Mouse (Mus musculus): Measurements from ENCODE around the gene Amer2.
"Not testable (repeated sequence)": the region's sequence is repeated elsewhere in the genome, so short reads cannot be mapped to it uniquely, and the experiment has no call there.

Gene Amer2

DNA sequence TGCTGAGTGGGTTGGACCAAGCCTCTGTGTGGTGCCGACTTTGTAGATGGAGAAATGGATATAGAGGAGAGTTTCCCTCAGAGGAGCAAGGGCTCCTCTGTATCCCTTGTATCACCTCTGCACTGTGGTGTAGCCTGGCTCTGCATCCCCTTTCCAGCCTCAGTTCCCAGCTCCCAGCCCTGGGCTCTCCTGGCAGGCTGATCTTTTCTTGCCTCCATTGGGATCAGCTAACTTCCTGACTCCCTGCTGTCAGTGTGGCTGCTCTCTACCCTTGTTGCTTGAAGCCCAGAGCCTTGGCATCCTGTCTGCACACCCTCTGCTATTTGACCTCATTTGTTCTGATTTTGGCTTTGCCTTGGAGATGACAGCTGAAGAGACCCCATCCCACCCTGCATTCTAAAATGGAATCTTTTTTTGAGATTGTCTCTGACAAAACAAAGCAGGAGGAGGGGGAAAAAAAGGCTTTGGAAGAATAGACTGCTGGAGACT lies at the start of gene Amer2:
Gene Amer2, plus strand, starts transcription at position 439 of the 489 bp plus-strand sequence.
- DNase-seq (ENCODE audit: low spot score in 2 of 2): peak in 1 of 2 experiments; percentile 12

DNA sequence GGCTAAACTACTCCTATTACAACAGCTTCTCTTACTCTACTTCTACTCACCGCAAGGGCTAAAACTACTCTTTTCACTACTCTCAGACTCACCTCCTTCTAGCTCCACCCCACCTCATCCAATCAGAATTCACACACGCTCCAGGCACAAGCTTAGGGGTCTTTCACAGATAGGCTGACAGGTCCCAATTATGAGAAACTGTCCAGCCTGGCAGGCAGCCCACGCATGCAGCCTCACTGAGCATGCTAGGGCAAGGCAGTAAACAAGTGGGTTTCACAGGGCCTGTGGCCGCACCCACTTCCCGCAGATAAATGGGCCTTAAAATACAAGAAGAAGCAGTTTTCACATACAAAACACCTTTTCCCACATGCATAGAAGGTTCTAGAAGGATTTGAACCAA lies 33.1 kb upstream of the Amer2 start:
- DNase-seq (ENCODE audit: low spot score in 2 of 2): not testable (repeated sequence)

DNA sequence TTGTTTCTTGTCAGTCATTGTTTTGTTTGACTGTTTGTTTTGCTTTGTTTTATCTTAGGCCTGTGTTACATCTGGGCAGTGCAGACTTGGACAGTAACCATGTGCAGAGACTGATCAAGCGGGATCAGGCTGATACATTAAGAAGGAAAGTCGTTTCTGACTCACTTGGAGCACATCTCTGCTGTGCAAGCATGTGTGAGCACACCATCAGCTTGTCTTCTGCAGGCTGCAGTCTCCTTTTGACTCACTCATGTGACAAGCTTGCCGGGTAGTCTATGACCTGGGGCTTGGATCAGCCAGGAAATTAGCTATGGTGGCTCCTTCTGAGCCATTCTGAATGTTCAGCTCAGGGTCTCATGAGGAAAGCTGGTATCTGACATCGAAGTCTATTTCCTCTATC lies 32.5 kb upstream of the Amer2 start:
- DNase-seq (ENCODE audit: low spot score in 2 of 2): no peak

DNA sequence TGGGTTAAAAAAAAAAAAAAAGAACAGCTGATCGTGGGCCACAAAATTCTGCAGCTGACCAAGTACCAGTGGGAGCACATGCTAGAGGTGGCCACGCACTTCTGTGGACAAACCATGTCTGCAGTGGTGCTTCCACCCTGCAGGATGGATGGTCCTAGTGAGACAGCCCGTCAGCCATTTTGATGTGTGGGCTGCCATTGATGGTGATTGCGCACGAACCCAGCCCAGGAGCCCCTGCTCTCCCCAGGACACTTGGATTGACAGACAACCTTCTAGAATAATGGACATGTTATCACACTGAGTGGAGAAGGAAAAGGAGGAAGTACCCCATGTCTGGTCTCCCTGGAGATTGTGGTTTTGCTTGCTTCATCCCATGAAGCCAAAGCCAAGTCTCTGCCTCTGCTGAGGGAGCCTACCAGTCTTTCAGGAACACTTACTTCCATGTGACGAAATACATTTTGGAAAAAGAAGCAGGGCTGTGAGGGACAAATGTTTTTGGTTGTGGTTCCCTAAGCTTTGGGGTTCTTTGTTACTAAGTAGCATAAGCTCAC lies 27.7 kb upstream of the Amer2 start:
- peak in 1 of 2 experiments; percentile 10 for DNase-seq (ENCODE audit: low spot score in 2 of 2)

DNA sequence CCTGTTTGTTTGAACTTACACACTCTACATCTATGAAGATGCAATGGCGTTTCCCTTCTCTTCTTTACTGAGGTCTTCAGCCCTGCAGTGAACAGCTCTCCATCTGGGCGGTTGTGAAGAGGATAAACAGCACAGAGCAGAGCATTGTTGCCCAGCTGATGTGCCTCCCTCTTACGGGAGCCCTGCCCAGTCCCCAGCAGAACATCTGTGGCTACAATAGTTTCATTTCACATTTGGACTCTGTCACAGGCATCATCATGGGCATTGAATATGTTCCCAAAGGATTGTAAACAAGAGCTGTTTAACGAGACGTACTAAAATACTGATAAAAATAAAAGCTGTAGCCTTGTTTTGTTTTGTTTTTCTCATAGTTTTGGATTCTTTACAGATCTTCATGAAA lies 14.7 kb upstream of the Amer2 start:
- DNase-seq (ENCODE audit: low spot score in 2 of 2): peak in 1 of 2 experiments; percentile 18

DNA sequence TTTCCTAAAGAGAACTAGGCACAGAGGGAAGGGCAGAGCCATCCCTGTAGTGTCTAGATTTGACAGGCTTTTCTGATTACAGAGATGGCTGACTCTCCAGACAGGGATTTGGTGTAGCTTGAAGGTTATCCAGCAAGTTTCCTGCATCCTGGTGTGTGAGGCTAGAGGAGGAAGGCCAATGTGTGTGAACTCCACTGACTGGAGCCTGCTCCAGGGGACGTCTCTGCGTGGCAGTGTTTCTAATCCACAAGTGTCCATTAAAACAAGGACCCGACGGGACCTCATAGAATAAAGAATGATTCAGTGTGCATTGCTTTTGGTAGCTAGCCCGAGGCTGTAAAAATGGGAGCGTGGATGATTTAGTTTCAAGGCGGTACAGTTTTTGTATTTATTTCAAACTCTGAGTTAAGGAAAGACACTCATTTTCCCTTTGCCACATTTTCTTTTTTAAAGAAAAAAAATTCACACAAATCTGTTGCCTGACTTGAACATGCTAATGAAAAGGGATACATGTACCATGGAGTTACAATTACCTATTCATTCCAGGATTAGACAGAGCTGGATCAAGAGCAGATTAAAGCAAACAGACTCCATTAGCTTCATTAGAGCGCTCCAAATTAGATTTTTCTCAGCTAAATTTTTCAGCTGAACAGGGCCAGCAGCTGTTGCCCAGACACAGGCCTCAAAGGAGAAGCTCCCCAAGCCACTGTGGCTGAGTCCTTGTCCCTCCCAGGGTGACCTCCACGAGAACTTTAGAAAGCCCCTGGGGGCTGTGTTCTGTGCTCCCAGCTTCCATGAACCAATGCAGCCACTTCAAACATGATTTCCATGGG lies 11.5 kb upstream of the Amer2 start:
- no peak for DNase-seq (ENCODE audit: low spot score in 2 of 2)

DNA sequence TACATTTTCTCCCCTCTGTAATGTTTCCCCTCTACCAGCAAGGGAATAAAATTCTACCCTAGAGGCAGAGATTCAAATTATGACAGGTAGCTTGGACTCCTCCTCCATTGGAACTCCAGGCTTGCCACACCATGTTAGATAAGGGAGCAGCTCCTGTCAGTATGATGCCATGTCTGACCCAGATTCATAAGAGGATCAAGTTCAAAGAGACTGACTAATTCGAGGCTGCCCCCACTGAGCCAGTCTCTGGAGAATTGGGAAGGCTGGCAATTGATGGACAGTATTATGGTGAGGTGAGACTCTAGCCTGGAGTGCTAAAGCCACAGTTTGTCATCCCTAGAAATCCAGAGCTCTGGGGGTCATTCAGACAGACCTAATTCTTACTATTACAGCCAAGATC lies 6.3 kb upstream of the Amer2 start:
- no peak for DNase-seq (ENCODE audit: low spot score in 2 of 2)

DNA sequence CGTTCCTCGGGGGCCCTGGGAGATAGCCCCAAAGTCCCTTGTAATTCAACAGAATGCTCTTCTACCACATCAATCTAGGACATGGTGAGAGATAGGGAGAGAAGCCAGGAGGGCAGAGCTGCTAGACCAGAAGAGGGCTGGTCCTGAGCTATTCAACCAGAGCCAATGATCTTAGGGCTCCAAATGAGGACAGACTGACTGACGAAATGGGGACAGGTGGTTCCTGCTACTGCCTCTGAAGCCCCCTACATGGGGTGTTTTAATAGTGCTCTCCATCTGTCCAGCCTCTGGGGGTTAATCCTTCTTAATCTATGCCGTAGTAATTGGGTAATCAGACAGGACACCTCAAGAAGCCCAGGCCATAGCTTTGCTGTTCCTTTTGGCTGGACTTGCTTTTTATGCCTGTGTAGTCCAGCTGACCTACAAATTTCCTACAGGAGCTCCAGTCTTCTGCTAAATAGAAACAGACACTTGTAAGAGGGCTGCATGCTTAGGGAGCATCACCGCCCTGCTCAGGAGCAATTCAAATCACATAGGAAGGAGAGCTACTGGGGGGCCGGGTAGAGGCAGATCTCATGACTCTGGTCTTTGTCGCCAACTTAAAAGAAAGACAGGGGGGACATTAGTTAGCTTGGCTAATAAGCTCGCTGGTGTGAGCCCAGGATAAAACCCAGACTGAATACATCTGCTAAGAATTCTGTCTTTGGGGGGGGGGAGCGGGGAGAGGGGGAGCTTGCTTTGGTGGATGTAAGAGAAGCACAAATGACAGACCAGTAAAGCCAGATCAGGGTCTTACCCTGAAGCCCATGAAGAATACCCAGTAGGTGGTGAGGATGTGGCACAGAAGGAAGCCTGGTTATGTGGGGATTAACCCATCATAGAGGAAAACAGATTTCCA lies 4.0 kb upstream of the Amer2 start:
- DNase-seq (ENCODE audit: low spot score in 2 of 2): no peak

DNA sequence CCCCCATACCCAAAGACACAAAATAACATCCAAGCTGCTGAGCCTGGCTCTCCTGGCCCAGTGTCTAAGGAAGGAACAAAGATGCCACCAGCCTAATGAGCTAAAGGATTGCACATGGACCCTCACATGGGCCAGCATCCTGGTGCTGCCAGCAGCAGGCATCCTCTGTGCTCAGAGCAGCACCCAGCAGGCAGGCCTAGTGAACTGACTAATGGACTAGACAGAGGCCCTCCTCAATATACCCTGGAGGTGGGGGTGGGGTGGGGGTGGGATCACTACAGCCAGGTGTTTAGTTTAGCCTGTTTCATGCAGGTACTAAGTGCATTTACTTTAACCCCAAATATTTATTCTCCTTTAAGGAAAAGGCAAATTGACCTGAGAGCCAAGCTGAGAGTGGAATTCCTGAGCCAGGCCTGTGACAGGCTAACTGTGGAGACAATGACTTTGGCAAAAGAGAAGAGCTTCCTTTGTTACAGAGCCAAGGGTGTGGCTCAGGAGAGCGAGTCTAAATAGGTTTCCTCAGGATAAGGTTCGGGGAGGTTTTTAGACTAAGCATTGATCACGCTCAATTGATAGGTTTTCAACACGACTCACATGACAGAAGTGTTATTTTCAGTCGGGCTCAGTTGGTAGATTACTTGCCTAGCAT lies 3.3 kb upstream of the Amer2 start:
- no peak for DNase-seq (ENCODE audit: low spot score in 2 of 2)

DNA sequence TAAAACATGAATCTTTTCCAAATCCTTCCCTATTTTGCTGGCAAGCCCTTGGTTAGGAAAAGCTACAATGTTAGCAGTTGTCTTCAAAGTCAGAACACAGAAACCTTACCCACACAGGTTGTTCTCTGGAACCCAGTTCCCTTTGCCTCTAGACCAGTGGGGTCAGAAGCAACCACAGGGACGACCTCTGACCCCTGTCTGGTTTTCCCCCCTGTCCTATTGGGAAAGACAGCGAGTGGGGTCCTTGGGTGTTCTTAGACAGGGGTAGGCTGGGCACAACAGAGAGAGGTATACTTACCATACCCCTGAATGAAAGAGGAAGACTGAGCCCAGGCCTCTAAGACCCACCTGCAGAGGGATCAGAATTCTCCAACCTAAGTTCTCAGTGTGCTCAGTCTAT lies 4.0 kb downstream of the Amer2 start:
- DNase-seq (ENCODE audit: low spot score in 2 of 2): peak in 1 of 2 experiments; percentile 26

DNA sequence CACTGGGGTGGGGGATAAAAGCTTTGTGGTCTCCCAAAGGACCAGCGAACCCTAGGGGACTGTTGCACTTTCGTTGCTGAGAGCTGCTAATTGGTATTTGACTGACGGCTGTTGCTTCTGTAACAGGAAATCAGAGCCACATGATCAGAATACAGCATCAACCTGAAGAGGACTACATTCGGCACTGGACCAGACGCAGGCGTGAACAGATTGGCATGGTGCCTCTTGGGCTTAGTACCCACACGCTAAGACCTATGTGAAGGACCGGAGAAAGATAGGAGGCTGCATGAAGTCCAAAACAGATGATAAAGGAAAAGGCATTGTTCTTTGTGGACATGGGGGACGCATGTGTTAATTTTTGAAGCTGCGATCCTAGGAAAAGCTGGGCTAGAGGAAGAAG lies 4.5 kb downstream of the Amer2 start:
- DNase-seq (ENCODE audit: low spot score in 2 of 2): peak; percentile 71 to 78

DNA sequence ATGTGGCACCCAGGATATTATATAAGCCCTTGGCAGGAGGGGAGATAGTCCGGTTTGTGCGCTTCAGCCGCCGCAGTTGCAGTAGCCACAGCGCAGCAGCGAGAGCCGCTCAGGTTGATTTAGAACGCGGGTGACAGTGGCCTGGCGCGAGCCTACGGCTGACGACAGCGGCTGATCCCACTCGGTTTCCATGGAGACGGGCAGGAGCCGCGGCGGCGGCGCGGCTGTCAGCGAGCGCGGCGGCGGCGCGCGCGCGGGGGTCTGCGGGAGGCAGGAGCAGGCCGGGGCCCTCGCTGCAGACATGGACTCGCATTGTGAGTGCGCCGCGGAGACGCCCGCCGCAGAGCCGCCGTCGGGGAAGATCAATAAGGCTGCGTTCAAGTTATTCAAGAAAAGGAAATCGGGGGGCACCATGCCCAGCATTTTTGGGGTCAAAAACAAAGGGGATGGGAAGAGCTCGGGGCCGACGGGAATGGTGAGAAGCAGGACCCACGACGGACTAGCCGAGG lies 5.1 kb downstream of the Amer2 start:
- DNase-seq (ENCODE audit: low spot score in 2 of 2): peak; percentile 94 to 96

DNA sequence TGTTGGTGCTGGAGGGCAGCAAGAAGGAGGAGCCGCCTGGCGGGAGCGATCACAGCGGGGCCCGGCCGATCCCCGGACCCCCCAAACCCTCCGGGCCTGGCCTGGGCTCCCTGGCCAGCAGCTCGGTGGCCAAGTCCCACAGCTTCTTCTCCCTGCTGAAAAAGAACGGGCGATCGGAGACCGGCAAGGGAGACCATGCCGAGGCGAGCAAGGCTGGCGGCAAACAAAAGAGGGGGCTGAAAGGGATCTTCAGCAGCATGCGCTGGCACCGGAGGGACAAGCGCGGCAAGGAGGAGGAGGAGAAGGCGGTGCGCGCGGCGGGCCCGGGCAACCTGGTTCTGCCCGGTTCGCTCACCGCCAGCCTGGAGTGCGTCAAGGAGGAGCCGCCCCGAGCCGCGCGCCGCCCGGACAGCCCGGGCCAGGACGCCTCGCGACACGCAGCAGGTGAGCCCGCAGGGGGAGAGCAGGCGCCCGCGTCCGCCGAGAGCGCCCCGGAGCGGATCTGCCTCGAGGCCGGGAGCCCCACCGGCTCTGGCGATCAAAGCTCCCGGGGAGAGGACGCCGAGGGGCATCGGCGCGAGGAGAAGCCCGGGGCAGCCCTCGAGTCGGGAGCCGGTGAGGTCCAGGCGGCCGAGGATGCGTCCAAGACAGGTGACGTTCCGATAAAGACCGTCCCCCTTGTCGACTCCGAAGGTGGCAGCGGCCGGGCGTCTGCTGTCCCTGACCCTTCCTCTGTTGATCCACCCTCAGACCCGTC lies 5.7 kb downstream of the Amer2 start:
- peak; percentile 74 to 77 for DNase-seq (ENCODE audit: low spot score in 2 of 2)

DNA sequence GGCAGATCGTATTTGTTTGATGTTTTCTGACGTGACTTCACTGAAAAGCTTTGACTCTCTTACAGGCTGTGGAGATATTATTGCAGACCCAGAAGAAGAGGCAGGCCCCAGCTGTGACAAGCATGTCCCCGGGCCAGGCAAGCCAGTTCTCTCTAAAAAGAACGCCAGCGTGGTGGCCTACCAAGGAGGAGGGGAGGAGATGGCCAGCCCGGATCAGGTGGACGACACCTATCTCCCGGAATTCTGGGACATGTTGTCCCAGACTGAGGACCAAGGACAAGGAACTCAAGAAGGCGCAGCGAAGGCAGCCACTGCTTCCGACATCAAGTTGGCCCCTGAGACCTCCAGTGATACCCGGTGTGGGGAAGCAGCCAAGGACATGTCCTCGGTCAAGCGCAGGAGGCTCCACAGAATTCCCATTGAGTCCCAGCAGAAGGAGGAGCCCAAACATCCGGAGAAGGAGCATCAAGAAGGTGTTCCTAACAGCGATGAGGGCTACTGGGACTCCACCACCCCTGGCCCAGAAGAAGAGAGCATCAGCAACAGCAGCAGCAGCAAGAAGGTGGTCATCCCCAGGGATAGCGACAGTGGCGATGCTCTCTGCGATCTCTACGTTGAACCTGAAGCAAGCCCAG lies 6.4 kb downstream of the Amer2 start:
- peak in 1 of 2 experiments; percentile 39 for DNase-seq (ENCODE audit: low spot score in 2 of 2)

DNA sequence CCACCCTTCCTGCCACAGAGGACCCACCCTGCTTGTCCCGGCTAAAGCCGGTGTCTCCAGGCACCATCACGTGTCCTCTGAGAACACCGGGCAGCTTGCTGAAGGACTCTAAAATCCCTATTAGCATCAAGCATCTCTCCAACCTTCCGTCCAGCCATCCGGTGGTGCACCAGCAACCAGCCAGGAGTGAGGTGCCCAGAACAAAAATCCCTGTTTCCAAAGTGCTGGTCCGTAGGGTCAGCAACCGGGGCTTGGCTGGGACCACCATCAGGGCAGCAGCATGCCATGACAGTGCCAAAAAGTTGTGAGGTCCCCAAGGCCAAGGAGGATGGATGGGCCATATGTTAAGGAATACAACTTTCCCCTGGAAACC lies 6.9 kb downstream of the Amer2 start:
- DNase-seq (ENCODE audit: low spot score in 2 of 2): peak in 1 of 2 experiments; percentile 28

DNA sequence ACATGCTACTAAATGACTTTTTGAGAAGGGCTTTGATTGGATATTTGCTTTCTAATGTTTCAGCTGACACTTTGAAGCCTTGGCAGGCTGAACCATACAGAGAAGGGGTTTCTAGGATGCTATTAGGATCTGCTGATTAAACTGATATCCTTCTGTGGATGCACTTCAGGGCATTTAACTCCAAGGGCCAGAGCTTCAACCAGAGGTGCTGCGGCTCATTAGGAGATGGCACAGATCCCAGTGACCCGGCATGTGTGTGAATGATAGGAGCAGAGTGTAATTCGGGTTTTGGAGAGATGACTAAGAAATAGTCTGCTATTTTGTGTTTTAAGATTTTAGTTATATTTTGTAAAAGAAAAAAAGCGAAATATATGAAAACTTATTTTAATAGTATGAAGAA lies 8.6 kb downstream of the Amer2 start:
- peak in 1 of 2 experiments; percentile 35 for DNase-seq (ENCODE audit: low spot score in 2 of 2)

DNA sequence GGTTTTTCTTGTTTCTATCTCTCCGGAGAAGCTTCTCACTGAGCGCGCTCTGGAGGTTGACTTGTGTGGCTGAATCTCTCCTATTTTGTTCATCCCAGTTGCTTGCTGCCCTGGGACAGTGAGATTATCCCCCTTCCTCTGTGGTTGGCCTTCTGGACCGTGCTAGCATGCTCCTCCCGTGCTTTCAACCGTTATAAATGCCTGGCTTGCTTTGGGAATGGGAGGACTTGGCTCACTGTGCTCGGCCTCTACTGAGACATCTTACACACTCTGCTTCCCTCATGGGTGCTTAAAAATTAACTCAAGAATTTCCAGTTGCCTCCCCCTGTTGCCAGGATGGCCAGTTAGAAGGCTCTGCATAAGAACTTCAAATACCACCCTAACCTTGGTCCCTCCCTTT lies 10.8 kb downstream of the Amer2 start:
- DNase-seq (ENCODE audit: low spot score in 2 of 2): no peak

DNA sequence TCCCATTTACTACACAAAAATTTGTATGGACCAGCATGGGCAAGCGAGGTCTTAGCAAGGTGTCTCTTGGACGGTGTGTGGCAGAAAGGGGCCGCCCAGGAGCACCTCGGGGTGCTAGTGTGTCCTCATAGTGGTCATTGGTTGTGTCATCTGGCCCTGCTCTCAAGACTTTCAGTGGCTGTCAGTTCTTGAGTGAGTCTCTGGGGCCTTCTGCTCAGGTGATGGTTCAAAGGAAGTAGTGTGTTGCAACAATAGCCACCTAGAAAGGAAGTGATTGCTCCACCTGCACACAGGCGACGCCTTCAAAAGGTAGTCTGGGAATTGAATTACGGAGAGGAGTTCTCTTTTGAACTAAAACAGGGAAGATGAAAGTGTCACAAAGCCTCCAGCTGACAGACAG lies 11.2 kb downstream of the Amer2 start:
- no peak for DNase-seq (ENCODE audit: low spot score in 2 of 2)

DNA sequence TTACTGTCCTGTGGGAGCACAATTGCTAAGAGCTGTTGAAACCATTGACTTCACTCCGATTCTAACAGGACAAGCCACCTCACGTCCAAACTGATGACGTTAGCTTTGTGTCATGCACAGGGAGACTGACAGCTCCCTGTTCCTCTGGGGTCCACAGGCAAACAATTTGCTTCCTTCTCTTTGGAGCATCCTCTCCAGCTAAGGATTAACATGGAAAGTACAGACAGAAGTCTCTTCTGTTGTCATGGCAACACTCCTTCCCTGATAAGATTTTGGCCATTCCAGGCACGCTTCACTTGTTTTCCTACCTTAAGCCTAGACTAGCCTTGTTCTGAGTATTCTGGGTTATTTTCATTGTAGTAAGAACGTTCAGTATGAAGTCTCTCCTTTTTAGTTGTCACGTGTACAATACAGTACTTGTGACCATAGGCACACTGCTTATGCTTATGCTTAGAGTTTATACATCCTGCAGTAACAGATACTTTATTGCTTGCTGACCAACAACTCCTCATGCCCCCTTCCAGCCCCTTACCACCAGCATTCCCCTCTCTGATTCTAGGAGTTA lies 12.1 kb downstream of the Amer2 start:
- no peak for DNase-seq (ENCODE audit: low spot score in 2 of 2)
